In the genomic region with DNA sequence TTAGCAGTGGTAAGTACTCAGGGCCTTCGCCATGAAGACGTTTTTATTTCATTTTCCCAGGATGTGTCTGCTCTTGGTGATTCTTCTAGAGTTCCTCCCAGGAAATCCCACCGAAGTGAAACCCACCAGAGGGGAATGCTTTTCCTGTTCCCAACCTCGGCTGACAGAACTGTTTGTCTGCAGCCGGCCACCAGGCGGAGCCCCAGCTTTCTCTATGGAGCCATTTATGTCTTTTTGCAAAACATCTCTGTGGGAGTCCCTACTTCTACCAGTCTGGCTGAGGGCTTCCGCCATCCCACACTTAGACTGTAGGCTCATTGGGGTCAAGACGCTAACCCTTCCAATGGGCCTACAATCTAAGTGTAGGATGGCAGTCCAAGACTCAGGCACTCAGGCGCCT, we compare ENCODE assay signal across 8 mouse cellular contexts. TPM values are rescaled to one million over a fixed set of nuclear protein-coding genes. Genes with fewer than 3 reads are reported as not detected.
DNase-seq lines count a peak whose midpoint lies in the region; ATAC-seq and TF ChIP-seq lines count a peak whose summit lies in the region.

No protein-coding gene starts in this region.

- peak overlapping the region; percentile 45 for H3K4me3 ChIP-seq in embryonic facial prominence, embryonic 15.5 days (replicated peaks)
- H3K4me3 ChIP-seq in heart, embryonic 13.5 days = peak overlapping the region; percentile 54
- peak overlapping the region; percentile 44 for H3K4me3 ChIP-seq in kidney, embryonic 16.5 days (ENCODE audit: low read length)
- H3K4me3 ChIP-seq in liver, embryonic 11.5 days (ENCODE audit: low read depth, low read length) = peak overlapping the region; percentile 44
- H3K4me3 ChIP-seq in neural tube, embryonic 11.5 days (ENCODE audit: low read depth, low read length) = peak overlapping the region; percentile 29
- H3K4me3 ChIP-seq in thymus, adult 2 months (ENCODE audit: control insufficient read depth, insufficient read depth, low read length) = peak overlapping the region; percentile 32

- peak overlapping the region; percentile 54 for H3K4me2 ChIP-seq in embryonic facial prominence, embryonic 15.5 days (replicated peaks)
- H3K4me2 ChIP-seq in heart, embryonic 13.5 days = peak overlapping the region; percentile 75
- peak overlapping the region; percentile 67 for H3K4me2 ChIP-seq in kidney, embryonic 16.5 days (replicated peaks; ENCODE audit: low read depth, low read length)
- peak overlapping the region; percentile 66 for H3K4me2 ChIP-seq in liver, embryonic 11.5 days
- H3K4me2 ChIP-seq in neural tube, embryonic 11.5 days (ENCODE audit: low read depth) = peak overlapping the region; percentile 41

- no peaks in the 10 kb centered on the region for H3K36me3 ChIP-seq in embryonic facial prominence, embryonic 15.5 days
- H3K36me3 ChIP-seq in heart, embryonic 13.5 days = no peaks in the 10 kb centered on the region
- H3K36me3 ChIP-seq in kidney, embryonic 16.5 days (ENCODE audit: insufficient read depth, low read length) = no peaks in the 10 kb centered on the region
- H3K36me3 ChIP-seq in liver, embryonic 11.5 days (ENCODE audit: control insufficient read depth, insufficient read depth, low read length) = no peaks in the 10 kb centered on the region
- H3K36me3 ChIP-seq in neural tube, embryonic 11.5 days (ENCODE audit: control insufficient read depth, insufficient read depth, low read length) = no peaks in the 10 kb centered on the region
- no peaks in the 10 kb centered on the region for H3K36me3 ChIP-seq in thymus, adult 2 months (ENCODE audit: control insufficient read depth, insufficient read depth, low read length)

- 10% methylated on average over 9 of the region's 9 CpGs for WGBS in embryonic facial prominence, embryonic 15.5 days
- 12% methylated on average over 9 of the region's 9 CpGs for WGBS in heart, embryonic 13.5 days
- 10% methylated on average over 9 of the region's 9 CpGs for WGBS in kidney, embryonic 16.5 days
- WGBS in liver, embryonic 11.5 days = 13% methylated on average over 9 of the region's 9 CpGs
- WGBS in neural tube, embryonic 11.5 days = 11% methylated on average over 9 of the region's 9 CpGs
- 13% methylated on average over 9 of the region's 9 CpGs for WGBS in thymus, adult 2 months

- H3K27me3 ChIP-seq in embryonic facial prominence, embryonic 15.5 days = no peaks in the 10 kb centered on the region
- H3K27me3 ChIP-seq in heart, embryonic 13.5 days (replicated peaks) = peaks cover 33% of the 10 kb centered on the region
- H3K27me3 ChIP-seq in kidney, embryonic 16.5 days (ENCODE audit: insufficient read depth, low read length) = peaks cover 4% of the 10 kb centered on the region; the same call in 1 of the 2 replicates
- no peaks in the 10 kb centered on the region for H3K27me3 ChIP-seq in liver, embryonic 11.5 days (replicated peaks; ENCODE audit: control insufficient read depth, insufficient read depth, low read length)
- no peaks in the 10 kb centered on the region for H3K27me3 ChIP-seq in neural tube, embryonic 11.5 days (ENCODE audit: control insufficient read depth, insufficient read depth, low read length)
- H3K27me3 ChIP-seq in thymus, adult 2 months (ENCODE audit: control insufficient read depth, insufficient read depth, low read length) = no peaks in the 10 kb centered on the region

- peak; percentile 68; the same call in 1 of the 2 replicates for TF ChIP-seq CTCF in thymus, adult 2 months (IDR thresholded peaks at IDR 0.05; ENCODE audit: borderline replicate concordance, control insufficient read depth, extremely low read depth, insufficient read depth, low read length, poor library complexity)

- H3K9ac ChIP-seq in embryonic facial prominence, embryonic 15.5 days = peak overlapping the region; percentile 29; the same call in 1 of the 2 replicates
- H3K9ac ChIP-seq in heart, embryonic 13.5 days = peak overlapping the region; percentile 76
- peak overlapping the region; percentile 40 for H3K9ac ChIP-seq in kidney, embryonic 16.5 days (replicated peaks; ENCODE audit: low read length)
- H3K9ac ChIP-seq in liver, embryonic 11.5 days (ENCODE audit: low read depth, low read length) = peak overlapping the region; percentile 42; the same call in 1 of the 2 replicates
- no peak overlapping the region for H3K9ac ChIP-seq in neural tube, embryonic 11.5 days (ENCODE audit: low read length)

- no peak for ATAC-seq in embryonic facial prominence, embryonic 15.5 days (ENCODE audit: insufficient number of reproducible peaks, low FRiP score, low TSS enrichment, low read depth)
- no peak for ATAC-seq in heart, embryonic 13.5 days (ENCODE audit: extremely low read depth, insufficient number of reproducible peaks, low FRiP score, low TSS enrichment)
- peak; percentile 60; the same call in 1 of the 2 replicates for ATAC-seq in kidney, embryonic 16.5 days (ENCODE audit: low FRiP score, low TSS enrichment)
- peak; percentile 47; the same call in 1 of the 2 replicates for ATAC-seq in liver, embryonic 11.5 days (replicated peaks; ENCODE audit: low FRiP score)
- peak; percentile 60 for ATAC-seq in neural tube, embryonic 11.5 days (ENCODE audit: insufficient read depth, low FRiP score, low TSS enrichment)

- TF ChIP-seq POLR2A in thymus, adult 2 months (IDR thresholded peaks at IDR 0.05; ENCODE audit: control insufficient read depth, extremely low read depth, insufficient read depth, low read length, poor library complexity) = no peak

- peak; percentile 59 for DNase-seq in B cell, adult 2 months
- DNase-seq in adrenal gland, adult 8-10 months = peak; percentile 29
- peak; percentile 64 for DNase-seq in liver, embryonic 11.5 days (ENCODE audit: low spot score)
- peak; percentile 87 for DNase-seq in neural tube, embryonic 11.5 days (ENCODE audit: low spot score)
- peak; percentile 57 for DNase-seq in thymus, adult 2 months

- 0 out of 2 replicates have a peak, but pooled peaks cover 4% of the 10 kb centered on the region for H3K4me1 ChIP-seq in embryonic facial prominence, embryonic 15.5 days
- peaks cover 6% of the 10 kb centered on the region for H3K4me1 ChIP-seq in heart, embryonic 13.5 days
- H3K4me1 ChIP-seq in kidney, embryonic 16.5 days (ENCODE audit: insufficient read depth, low read length) = peaks cover 3% of the 10 kb centered on the region; the same call in 1 of the 2 replicates
- H3K4me1 ChIP-seq in liver, embryonic 11.5 days (replicated peaks; ENCODE audit: control insufficient read depth, insufficient read depth, low read length) = no peaks in the 10 kb centered on the region
- H3K4me1 ChIP-seq in neural tube, embryonic 11.5 days (ENCODE audit: control insufficient read depth, insufficient read depth, low read length) = no peaks in the 10 kb centered on the region
- H3K4me1 ChIP-seq in thymus, adult 2 months (replicated peaks; ENCODE audit: control insufficient read depth, insufficient read depth, low read length) = peaks cover 4% of the 10 kb centered on the region; the same call in 1 of the 2 replicates

- no peaks in the 10 kb centered on the region for H3K9me3 ChIP-seq in embryonic facial prominence, embryonic 15.5 days (replicated peaks)
- H3K9me3 ChIP-seq in heart, embryonic 13.5 days = no peaks in the 10 kb centered on the region
- H3K9me3 ChIP-seq in kidney, embryonic 16.5 days (ENCODE audit: low read length) = no peaks in the 10 kb centered on the region
- H3K9me3 ChIP-seq in liver, embryonic 11.5 days (ENCODE audit: control insufficient read depth, low read length) = no peaks in the 10 kb centered on the region
- no peaks in the 10 kb centered on the region for H3K9me3 ChIP-seq in neural tube, embryonic 11.5 days (ENCODE audit: control insufficient read depth, low read length)

- no peak overlapping the region for H3K27ac ChIP-seq in embryonic facial prominence, embryonic 15.5 days (replicated peaks)
- no peak overlapping the region for H3K27ac ChIP-seq in heart, embryonic 13.5 days (replicated peaks)
- no peak overlapping the region for H3K27ac ChIP-seq in kidney, embryonic 16.5 days (ENCODE audit: low read length)
- H3K27ac ChIP-seq in liver, embryonic 11.5 days (ENCODE audit: low read depth, low read length) = no peak overlapping the region
- H3K27ac ChIP-seq in neural tube, embryonic 11.5 days (ENCODE audit: low read depth, low read length) = no peak overlapping the region
- no peak overlapping the region for H3K27ac ChIP-seq in thymus, adult 2 months (ENCODE audit: control insufficient read depth, insufficient read depth, low read length)

RNA-seq across cellular contexts. Expression of a gene that starts 31.8 kb away (rescaled TPM):
- under 1 TPM; 0.24 to 0.71 (median 0.29) TPM for total RNA-seq in adrenal gland, adult 8-10 months (2022)
- 2.0 and 4.2 TPM in 2 replicates for polyA plus RNA-seq in embryonic facial prominence, embryonic 15.5 days (2015; fragmentation: Nextera tagmentation; extraction: Ambion mirVana)
- polyA plus RNA-seq in heart, embryonic 13.5 days (2015; fragmentation: Nextera tagmentation; extraction: Ambion mirVana) = 0.08 and 0.13 TPM in 2 replicates
- polyA plus RNA-seq in kidney, embryonic 16.5 days (2015; fragmentation: Nextera tagmentation; extraction: Ambion mirVana) = 0.64 and 0.85 TPM in 2 replicates
- polyA plus RNA-seq in liver, embryonic 11.5 days (2014; fragmentation: Nextera tagmentation; extraction: Ambion mirVana) = 0.25 and 0.49 TPM in 2 replicates
- polyA plus RNA-seq in neural tube, embryonic 11.5 days (2014; fragmentation: Nextera tagmentation; extraction: Ambion mirVana) = 0.42 and 0.68 TPM in 2 replicates
- polyA plus RNA-seq in thymus, adult 2 months (2012; rRNA removed) = 0.09 and 0.14 TPM in 2 replicates

RNA-seq across cellular contexts. Expression of a gene that starts 32.1 kb away (rescaled TPM):
- total RNA-seq in adrenal gland, adult 8-10 months (2022) = 100 to 1,000 TPM in 3 of 4 experiments, 10 to 100 TPM in 1; 90.2 to 190 (median 131) TPM
- polyA plus RNA-seq in embryonic facial prominence, embryonic 15.5 days (2015; fragmentation: Nextera tagmentation; extraction: Ambion mirVana) = 5.7 and 6.0 TPM in 2 replicates
- polyA plus RNA-seq in heart, embryonic 13.5 days (2015; fragmentation: Nextera tagmentation; extraction: Ambion mirVana) = 9.0 and 9.1 TPM in 2 replicates
- 18.1 TPM in 2 replicates for polyA plus RNA-seq in kidney, embryonic 16.5 days (2015; fragmentation: Nextera tagmentation; extraction: Ambion mirVana)
- 1.0 and 1.5 TPM in 2 replicates for polyA plus RNA-seq in liver, embryonic 11.5 days (2014; fragmentation: Nextera tagmentation; extraction: Ambion mirVana)
- 27.8 and 28.3 TPM in 2 replicates for polyA plus RNA-seq in neural tube, embryonic 11.5 days (2014; fragmentation: Nextera tagmentation; extraction: Ambion mirVana)
- 1.5 and 3.3 TPM in 2 replicates for polyA plus RNA-seq in thymus, adult 2 months (2012; rRNA removed)

Comparison
In these comparisons a context has a peak if more than half of its experiments do, and no peak if none do; other contexts are left out.
1. DNase-seq: peak in every context shown above with its lines; median percentile 87 in neural tube, embryonic 11.5 days; 64 in liver, embryonic 11.5 days; 59 in B cell, adult 2 months; 57 in thymus, adult 2 months; 29 in adrenal gland, adult 8-10 months.
2. ATAC-seq: peak in kidney, embryonic 16.5 days (single experiment), liver, embryonic 11.5 days (single experiment) and neural tube, embryonic 11.5 days (single experiment); none in embryonic facial prominence, embryonic 15.5 days (single experiment) and heart, embryonic 13.5 days (single experiment).
3. Peak in every context shown above with its lines, with median percentiles within 50 percentile points of each other: H3K4me2 ChIP-seq and H3K4me3 ChIP-seq.